Mouse (Mus musculus) MEL (cell line): Measurements from ENCODE around the gene Cyp2d10.
"Not testable (repeated sequence)": the region's sequence is repeated elsewhere in the genome, so short reads cannot be mapped to it uniquely, and the experiment has no call there.

Experiments
- CTCF ChIP-seq, 3 experiments: IDR thresholded peaks in 2 of 3; conservative IDR thresholded peaks in 1 of 3; 2 replicates each; pipeline ENCODE4 v1.5.1; 2011 to 2012; ENCODE audit warnings: low read length in 3 of 3, low read depth in 2 of 3, mild to moderate bottlenecking in 2 of 3, improper control_type of control experiment in 1 of 3, inconsistent platforms in 1 of 3, mixed read lengths in 1 of 3, moderate library complexity in 1 of 3; ENCODE audit not compliant: control insufficient read depth in 1 of 3, insufficient read depth in 1 of 3, poor library complexity in 1 of 3, severe bottlenecking in 1 of 3
- ZNF384 ChIP-seq: IDR thresholded peaks from 2 replicates; pipeline ENCODE4 v1.6.1; 2012; ENCODE audit warnings: low read depth, mild to moderate bottlenecking, inconsistent platforms, low read length, improper control_type of control experiment

- TF ChIP-seq CTCF (IDR thresholded peaks at IDR 0.05 in 2 of 3, conservative IDR thresholded peaks at IDR 0.05 in 1 of 3; ENCODE audit: control insufficient read depth in 1 of 3, insufficient read depth in 1 of 3, low read depth in 2 of 3, low read length in 3 of 3, poor library complexity in 1 of 3, severe bottlenecking in 1 of 3); ZNF384: not testable (repeated sequence)
These were observed 11.0 kb downstream of the Cyp2d10 start for GRCm38 (mm10) chr15:82395955-82396354.
